Mouse (Mus musculus): ENCODE results near the gene Trim7. TPM values are rescaled to one million over a fixed set of nuclear protein-coding genes. Genes with fewer than 3 reads are reported as not detected.
"Not testable (repeated sequence)": the region's sequence is repeated elsewhere in the genome, so short reads cannot be mapped to it uniquely, and the experiment has no call there.

The Trim7 gene
- polyA plus RNA-seq, 1 experiment from 2014 or later = 0.18 TPM

DNA sequence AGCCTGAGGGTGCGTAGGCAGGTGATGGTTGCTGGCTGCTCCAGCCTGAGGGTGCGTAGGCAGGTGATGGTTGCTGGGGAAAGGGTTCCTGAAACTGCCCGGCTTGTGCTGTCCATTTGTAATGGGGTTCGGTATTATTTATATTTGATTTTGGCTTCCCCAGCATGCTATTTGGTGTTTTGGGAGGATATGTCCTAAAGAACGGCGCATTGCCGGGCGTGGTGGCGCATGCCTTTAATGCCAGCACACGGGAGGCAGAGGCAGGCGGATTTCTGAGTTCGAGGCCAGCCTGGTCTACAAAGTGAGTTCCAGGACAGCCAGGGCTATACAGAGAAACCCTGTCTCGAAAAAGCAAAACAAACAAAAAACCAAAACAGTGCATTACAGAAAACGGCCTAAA is 4.6 kb upstream of the Trim7 start:
- peaks cover 11% of the 10 kb centered on the region for H3K27me3 ChIP-seq (ENCODE audit: insufficient read depth, poor library complexity, severe bottlenecking)
- 75% methylated on average over 14 of the region's 14 CpGs for WGBS

DNA sequence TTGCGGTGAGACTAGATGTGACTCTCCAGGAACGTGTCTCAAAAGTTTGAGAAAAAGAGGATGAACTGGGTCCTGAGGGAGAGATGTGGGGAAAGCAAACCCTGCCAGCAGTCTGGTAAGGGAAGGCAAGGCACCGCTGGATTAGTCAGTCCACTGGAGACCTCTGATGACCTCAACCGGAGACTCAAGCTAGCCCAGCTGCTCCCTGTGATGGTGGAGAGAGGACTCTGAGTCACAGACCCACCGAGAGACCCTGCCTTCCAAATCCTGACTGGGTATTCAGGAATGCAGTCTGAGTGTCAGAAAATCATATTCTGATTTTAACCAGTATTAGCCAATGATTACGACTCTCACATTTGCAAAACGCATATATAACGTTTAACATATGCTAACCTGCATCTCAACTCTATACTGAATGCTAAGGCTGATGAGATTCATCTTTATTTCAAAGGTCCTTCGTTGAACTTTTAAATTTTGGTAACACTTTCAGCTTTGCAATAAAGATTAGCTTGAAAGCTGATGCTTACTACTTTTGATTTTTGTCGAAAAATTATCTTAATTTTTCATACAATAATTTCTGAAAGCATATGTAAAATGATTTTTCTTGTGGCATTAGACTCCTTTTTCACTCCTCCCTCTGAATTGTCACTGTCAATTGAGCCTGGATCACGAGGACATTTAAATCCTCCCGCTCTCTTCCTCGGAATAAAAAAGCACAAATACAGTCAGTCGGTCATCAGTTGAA is 3.0 kb upstream of the Trim7 start:
- WGBS = 39% methylated on average over 14 of the region's 14 CpGs
- Histone ChIP-seq H3K4me3 (peak overlapping the region; percentile 56), H3K4me1 (no peaks in the 10 kb centered on the region; the same call in 1 of the 2 replicates), H3K36me3 (no peaks in the 10 kb centered on the region), H3K9me3 (no peaks in the 10 kb centered on the region), H3K27me3 (ENCODE audit: insufficient read depth, poor library complexity, severe bottlenecking) (peaks cover 11% of the 10 kb centered on the region), H3K27ac (no peak overlapping the region)
- no peak for DNase-seq (ENCODE audit: low spot score)

More for the DNA sequence above, 4.6 kb upstream of the Trim7 start:
- not testable (repeated sequence) for H3K27ac ChIP-seq; H3K4me1 ChIP-seq; DNase-seq (ENCODE audit: low spot score); H3K36me3 ChIP-seq; H3K4me3 ChIP-seq; H3K9me3 ChIP-seq

DNA sequence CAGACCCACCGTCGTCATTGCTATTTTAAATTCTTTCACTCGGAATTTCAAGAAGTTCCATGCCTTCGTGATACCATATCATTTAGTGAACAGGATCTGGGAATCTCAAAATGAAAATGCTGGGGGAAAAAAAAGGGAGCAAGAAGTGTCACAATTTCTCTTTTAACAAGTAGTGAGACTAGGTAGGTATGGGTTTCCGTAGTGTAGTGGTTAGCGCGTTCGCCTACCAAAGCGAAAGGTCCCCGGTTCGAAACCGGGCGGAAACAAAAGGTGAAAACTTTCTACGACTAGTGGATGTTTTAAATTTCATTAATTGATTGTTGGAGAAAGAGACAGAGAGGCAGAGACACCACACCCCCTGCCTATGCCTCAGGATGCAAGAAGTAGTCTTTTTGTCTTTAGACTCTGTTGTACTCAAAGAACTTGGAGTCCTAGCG is 2.4 kb upstream of the Trim7 start:
- under 1% methylated on average over 15 of the region's 15 CpGs for WGBS
- H3K27me3 ChIP-seq (ENCODE audit: insufficient read depth, poor library complexity, severe bottlenecking) = peaks cover 11% of the 10 kb centered on the region
- H3K4me3 ChIP-seq = peak overlapping the region; percentile 56
- no peaks in the 10 kb centered on the region for H3K36me3 ChIP-seq
- no peak overlapping the region for H3K27ac ChIP-seq
- no peaks in the 10 kb centered on the region; the same call in 1 of the 2 replicates for H3K4me1 ChIP-seq
- DNase-seq (ENCODE audit: low spot score) = peak; percentile 89
- no peaks in the 10 kb centered on the region for H3K9me3 ChIP-seq

DNA sequence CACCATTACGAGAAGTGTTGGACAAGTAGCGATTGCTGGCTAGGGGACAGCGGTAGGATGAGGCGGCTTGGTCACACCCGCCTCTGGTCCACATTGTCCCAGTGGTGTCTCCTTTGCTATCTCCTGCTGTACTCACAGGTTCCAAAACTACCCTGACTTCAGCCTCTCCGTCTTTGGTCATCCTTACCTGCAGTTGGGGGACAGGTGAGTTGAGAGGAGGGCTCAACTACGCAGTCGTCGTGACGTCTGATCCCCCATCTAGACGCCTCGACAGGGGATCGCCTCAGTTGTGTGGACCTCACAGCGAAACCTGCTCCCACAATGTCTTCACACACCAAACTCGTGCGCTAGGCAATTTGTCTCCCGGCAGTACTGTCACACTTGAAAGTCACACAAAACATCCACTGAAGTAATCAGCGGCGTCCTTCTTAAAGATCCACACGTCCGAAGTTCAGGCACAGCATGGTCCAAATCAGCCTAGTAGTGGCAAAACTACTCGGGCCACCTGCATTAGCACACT is 1.6 kb upstream of the Trim7 start:
- no peak overlapping the region for H3K27ac ChIP-seq
- 3% methylated on average over 22 of the region's 22 CpGs for WGBS
- peaks cover 11% of the 10 kb centered on the region for H3K27me3 ChIP-seq (ENCODE audit: insufficient read depth, poor library complexity, severe bottlenecking)
- no peaks in the 10 kb centered on the region; the same call in 1 of the 2 replicates for H3K4me1 ChIP-seq
- peak overlapping the region; percentile 56 for H3K4me3 ChIP-seq
- no peaks in the 10 kb centered on the region for H3K9me3 ChIP-seq
- DNase-seq (ENCODE audit: low spot score) = no peak
- H3K36me3 ChIP-seq = no peaks in the 10 kb centered on the region

DNA sequence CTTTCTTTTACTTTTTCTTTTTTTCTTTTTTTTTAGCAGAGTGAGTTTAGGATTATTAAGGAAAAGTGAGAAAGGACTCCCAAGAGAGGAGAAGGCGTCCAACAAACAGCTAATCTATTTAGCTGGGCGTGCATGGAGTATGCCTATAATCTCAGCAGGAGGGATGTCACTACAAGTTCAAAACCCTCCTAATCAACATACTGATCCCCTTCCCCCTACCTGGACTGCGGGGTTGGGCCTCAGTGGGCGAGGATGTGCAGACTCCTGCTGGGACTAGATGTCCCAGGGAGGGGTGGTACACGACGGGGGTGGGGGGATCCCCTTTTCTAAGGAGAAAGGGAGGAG is 784 bp downstream of the Trim7 start:
- Histone ChIP-seq H3K9me3 (no peaks in the 10 kb centered on the region), H3K36me3 (no peaks in the 10 kb centered on the region), H3K4me1 (no peaks in the 10 kb centered on the region; the same call in 1 of the 2 replicates), H3K4me3 (peak overlapping the region; percentile 59), H3K27me3 (ENCODE audit: insufficient read depth, poor library complexity, severe bottlenecking) (peaks cover 11% of the 10 kb centered on the region), H3K27ac (peak overlapping the region; percentile 72; the same call in 1 of the 2 replicates)
- no peak for DNase-seq (ENCODE audit: low spot score)
- WGBS = 2% methylated on average over 6 of the region's 6 CpGs

DNA sequence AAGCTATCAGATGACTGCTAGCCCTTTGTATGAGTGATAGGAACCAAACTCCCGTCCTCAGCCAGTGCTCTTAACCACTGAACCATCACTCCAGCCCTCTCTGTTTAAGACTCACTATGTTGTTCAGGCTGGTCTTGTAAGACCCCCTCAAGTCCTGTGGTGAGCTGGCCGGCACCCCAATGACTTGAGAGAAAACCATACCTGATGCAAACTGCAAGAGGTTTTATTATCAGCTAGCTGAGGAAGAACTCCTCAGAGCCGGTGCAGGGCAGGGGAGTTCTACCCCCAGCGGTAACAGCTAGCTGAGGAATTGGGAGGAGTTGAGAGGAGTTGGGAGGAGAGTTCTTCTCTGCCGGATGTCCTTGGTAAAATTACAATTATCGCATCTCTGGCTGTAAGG is 2.0 kb downstream of the Trim7 start:
- peaks cover 11% of the 10 kb centered on the region for H3K27me3 ChIP-seq (ENCODE audit: insufficient read depth, poor library complexity, severe bottlenecking)
- no peaks in the 10 kb centered on the region for H3K9me3 ChIP-seq
- no peak for DNase-seq (ENCODE audit: low spot score)
- 71% methylated on average over 6 of the region's 6 CpGs for WGBS
- H3K36me3 ChIP-seq = no peaks in the 10 kb centered on the region
- H3K4me3 ChIP-seq = no peak overlapping the region
- H3K4me1 ChIP-seq = no peaks in the 10 kb centered on the region; the same call in 1 of the 2 replicates
- no peak overlapping the region for H3K27ac ChIP-seq

DNA sequence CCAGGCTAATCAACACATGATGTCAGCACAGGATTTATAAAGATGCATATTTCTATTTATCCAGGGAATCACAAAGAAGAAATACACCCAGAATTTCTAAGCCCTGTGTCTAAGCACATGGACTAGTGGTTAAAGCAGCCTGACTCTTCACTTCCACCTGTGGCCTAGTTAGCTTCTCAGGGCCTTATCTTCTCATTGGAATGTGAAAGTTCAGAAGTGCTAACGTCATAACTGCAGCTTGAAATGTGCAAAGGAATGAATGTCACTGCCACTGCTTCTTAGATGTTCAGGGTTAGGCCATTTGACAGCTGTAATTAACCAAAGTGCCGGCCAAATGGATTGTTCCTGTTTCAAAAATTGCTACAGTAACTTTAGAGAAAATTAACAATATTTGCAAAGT is 4.3 kb downstream of the Trim7 start:
- H3K27ac ChIP-seq = no peak overlapping the region

DNA sequence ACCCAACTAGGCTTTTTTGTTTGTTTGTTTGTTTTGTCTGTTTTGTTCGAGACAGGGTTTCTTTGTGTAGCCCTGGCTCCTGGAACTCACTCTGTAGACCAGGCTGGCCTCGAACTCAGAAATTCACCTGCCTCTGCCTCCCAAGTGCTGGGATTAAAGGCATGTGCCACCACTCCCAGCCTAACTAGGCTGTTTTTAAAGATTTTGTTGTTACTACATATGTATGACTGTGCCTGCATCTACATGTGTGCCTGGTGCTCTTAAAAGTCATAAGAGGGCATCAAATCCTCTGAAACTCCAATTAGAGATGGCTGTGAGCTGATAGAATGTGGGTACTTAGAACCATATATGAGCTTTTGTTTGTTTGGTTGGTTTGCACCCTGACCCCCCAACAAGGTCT is 5.3 kb downstream of the Trim7 start:
- no peaks in the 10 kb centered on the region for H3K36me3 ChIP-seq
- WGBS = 70% methylated on average over 2 of the region's 2 CpGs
- no peak overlapping the region for H3K4me3 ChIP-seq
- H3K27me3 ChIP-seq (ENCODE audit: insufficient read depth, poor library complexity, severe bottlenecking) = peaks cover 4% of the 10 kb centered on the region; the same call in 1 of the 2 replicates
- H3K4me1 ChIP-seq = no peaks in the 10 kb centered on the region; the same call in 1 of the 2 replicates
- DNase-seq (ENCODE audit: low spot score) = no peak
- H3K9me3 ChIP-seq = no peaks in the 10 kb centered on the region
- H3K27ac ChIP-seq = no peak overlapping the region

More for the DNA sequence above, 4.3 kb downstream of the Trim7 start:
- H3K36me3 ChIP-seq = no peaks in the 10 kb centered on the region
- DNase-seq (ENCODE audit: low spot score) = no peak
- 47% methylated on average over 2 of the region's 2 CpGs for WGBS
- H3K4me3 ChIP-seq = no peak overlapping the region
- no peaks in the 10 kb centered on the region; the same call in 1 of the 2 replicates for H3K4me1 ChIP-seq
- H3K9me3 ChIP-seq = no peaks in the 10 kb centered on the region
- no peaks in the 10 kb centered on the region for H3K27me3 ChIP-seq (ENCODE audit: insufficient read depth, poor library complexity, severe bottlenecking)

DNA sequence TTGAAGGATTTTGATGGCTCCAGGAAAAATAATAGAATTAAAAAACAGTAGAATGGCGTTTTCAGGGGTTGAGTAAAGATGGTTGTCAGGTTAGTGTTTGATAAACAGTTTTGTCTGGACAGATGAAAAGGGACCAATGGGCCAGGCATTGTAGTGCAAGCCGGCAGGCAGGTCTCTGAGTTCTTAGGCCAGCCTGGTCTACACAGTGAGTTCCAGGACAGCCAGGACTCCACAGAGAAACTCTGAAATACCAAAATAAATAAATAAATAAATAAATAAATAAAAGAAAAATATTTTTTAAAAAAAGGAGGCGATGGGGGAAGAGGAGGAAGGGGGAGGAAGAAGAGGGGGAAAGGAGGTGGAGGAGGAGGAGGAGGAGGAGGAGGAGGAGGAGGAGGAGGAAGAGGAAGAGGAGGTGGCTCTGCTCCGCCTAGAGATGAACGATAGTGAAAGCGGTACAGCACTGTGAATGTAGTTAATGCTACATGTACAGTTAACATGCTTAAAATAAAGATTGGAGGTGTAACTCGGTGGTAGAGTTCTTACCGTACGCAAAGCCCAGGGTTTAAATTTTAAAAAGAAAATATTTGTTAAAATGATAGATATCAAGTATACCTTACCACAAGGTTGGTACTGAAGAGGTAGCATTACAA is 7.3 kb downstream of the Trim7 start:
- 43% methylated on average over 8 of the region's 9 CpGs for WGBS

DNA sequence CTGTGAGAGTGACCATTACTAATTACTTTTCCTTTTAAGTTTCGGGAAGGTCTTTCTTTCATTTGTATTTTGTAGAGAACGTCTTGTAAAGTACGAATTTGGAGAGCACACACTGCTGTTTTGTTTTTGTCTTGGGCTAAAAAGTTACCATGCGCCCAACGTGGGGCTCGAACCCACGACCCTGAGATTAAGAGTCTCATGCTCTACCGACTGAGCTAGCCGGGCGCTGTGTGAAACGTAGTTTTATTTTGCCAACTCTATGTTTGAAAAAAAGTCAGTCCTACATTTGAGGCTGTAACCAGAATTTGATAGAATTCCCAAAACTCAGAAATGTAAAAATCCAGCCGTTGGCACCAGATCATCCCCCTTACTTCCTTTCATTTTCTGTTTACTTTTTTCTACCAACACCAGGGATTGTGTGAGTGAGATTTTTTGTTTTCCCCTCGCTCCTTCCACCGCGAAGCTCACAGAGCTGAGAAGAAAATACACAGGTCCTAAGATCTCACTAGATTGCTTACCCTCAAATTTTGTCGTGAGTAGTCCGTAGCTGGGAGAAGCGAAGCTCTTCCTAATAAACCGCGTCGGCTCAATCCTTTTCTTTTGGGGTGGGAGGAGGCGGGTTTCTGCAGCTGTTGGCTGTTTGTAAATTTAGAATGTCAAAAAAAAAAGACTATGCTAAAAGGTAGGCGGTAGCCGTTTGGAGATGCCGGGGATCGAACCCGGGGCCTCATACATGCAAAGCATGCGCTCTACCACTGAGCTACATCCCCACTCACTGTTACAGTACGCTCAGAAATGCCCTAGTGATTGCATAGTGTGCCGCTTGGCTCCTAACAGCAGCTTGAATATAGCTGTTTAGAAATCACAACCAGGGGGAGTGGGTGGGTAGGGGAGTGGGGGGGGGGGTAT is 8.0 kb downstream of the Trim7 start:
- peaks cover 22% of the 10 kb centered on the region for H3K27me3 ChIP-seq (ENCODE audit: insufficient read depth, poor library complexity, severe bottlenecking)
- DNase-seq (ENCODE audit: low spot score) = peak; percentile 93
- 1% methylated on average over 30 of the region's 30 CpGs for WGBS
- no peak overlapping the region for H3K27ac ChIP-seq
- H3K4me3 ChIP-seq = peak overlapping the region; percentile 68
- H3K4me1 ChIP-seq = peaks cover 13% of the 10 kb centered on the region
- H3K9me3 ChIP-seq = no peaks in the 10 kb centered on the region
- no peaks in the 10 kb centered on the region for H3K36me3 ChIP-seq

More for the DNA sequence above, 7.3 kb downstream of the Trim7 start:
- no peaks in the 10 kb centered on the region for H3K36me3 ChIP-seq
- H3K9me3 ChIP-seq = no peaks in the 10 kb centered on the region
- H3K27me3 ChIP-seq (ENCODE audit: insufficient read depth, poor library complexity, severe bottlenecking) = peaks cover 17% of the 10 kb centered on the region
- peak overlapping the region; percentile 68 for H3K4me3 ChIP-seq
- DNase-seq (ENCODE audit: low spot score) = no peak
- no peak overlapping the region for H3K27ac ChIP-seq
- peaks cover 8% of the 10 kb centered on the region for H3K4me1 ChIP-seq

DNA sequence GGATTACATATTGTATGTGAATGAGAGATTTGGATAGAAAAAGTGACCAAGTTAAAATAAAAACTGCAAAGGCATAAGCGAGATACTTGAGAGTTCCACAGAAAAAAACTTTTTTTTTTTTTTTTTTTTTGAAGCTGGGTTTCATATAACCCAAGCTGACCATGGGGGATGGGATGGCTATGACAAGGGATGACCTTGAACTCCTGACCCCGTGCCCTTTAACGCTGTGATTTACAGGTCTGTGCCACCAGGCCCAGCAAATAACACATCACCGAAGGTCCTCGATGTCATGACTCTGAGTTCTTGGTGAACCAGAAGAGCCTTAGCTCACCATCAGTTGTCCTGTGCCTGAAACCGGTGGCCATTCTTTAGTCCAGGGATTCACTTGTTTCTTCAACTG is 10.0 kb downstream of the Trim7 start:
- WGBS = 72% methylated on average over 6 of the region's 6 CpGs
- Histone ChIP-seq H3K9me3 (no peaks in the 10 kb centered on the region), H3K27ac (no peak overlapping the region), H3K4me3 (no peak overlapping the region), H3K36me3 (no peaks in the 10 kb centered on the region), H3K27me3 (ENCODE audit: insufficient read depth, poor library complexity, severe bottlenecking) (peaks cover 34% of the 10 kb centered on the region), H3K4me1 (peaks cover 13% of the 10 kb centered on the region)
- DNase-seq (ENCODE audit: low spot score) = no peak

DNA sequence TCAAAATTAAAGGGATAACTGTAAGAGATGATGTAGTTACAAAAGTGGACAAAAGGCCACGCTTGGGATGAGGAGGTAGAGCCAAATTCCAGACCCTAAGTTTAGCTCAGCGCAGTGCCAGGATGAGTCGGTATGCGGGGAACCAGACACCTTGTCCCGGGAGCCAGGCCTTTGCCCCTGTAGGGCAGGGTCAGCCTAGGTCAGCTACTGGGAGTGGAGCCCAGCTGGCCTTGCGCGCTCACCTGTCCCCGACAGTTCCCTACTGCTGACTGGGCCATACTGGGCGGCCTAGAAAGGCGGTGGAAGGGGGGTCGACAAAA is 11.0 kb downstream of the Trim7 start:
- no peaks in the 10 kb centered on the region for H3K36me3 ChIP-seq
- 9% methylated on average over 11 of the region's 11 CpGs for WGBS
- H3K27ac ChIP-seq = peak overlapping the region; percentile 79; the same call in 1 of the 2 replicates
- no peak for DNase-seq (ENCODE audit: low spot score)
- no peaks in the 10 kb centered on the region for H3K9me3 ChIP-seq
- H3K4me1 ChIP-seq = peaks cover 13% of the 10 kb centered on the region
- H3K27me3 ChIP-seq (ENCODE audit: insufficient read depth, poor library complexity, severe bottlenecking) = peaks cover 34% of the 10 kb centered on the region
- H3K4me3 ChIP-seq = peak overlapping the region; percentile 93

Data from heart, embryonic 10.5 days (tissue).